Mouse (Mus musculus) liver, embryonic 11.5 days (tissue): ENCODE results near the gene Fam114a1. TPM values are rescaled to one million over a fixed set of nuclear protein-coding genes. Genes with fewer than 3 reads are reported as not detected.

Experiments
- ATAC-seq: fragments of 200-750 bp; cut with Nextera tagmentation; replicated peaks from 2 replicates; pipeline ENCODE4 v1.8.0; 2017; ENCODE audit warnings: moderate number of reproducible peaks, mild to moderate bottlenecking, moderate TSS enrichment, moderate library complexity; ENCODE audit not compliant: low FRiP score
- DNase-seq: peaks from one replicate; pipeline ENCODE4 v3.0.0-alpha.2; 2017; ENCODE audit warnings: low spot score
- H3K27ac ChIP-seq: fragments of 300-500 bp; sonication (generic); 2 replicates; pipeline ENCODE4 v1.5.1; 2014; ENCODE audit warnings: mild to moderate bottlenecking, low read depth, low read length, control low read depth
- H3K27me3 ChIP-seq: fragments of 300-500 bp; sonication (generic); replicated peaks from 2 replicates; pipeline ENCODE4 v1.6.1; 2014; ENCODE audit warnings: low read length, mixed read lengths; ENCODE audit not compliant: control insufficient read depth, insufficient read depth
- H3K36me3 ChIP-seq: fragments of 300-500 bp; sonication (generic); 2 replicates; pipeline ENCODE4 v1.6.1; 2014; ENCODE audit warnings: mild to moderate bottlenecking, low read length, moderate library complexity, mixed read lengths; ENCODE audit not compliant: control insufficient read depth, insufficient read depth
- H3K4me1 ChIP-seq: fragments of 300-500 bp; sonication (generic); replicated peaks from 2 replicates; pipeline ENCODE4 v1.6.1; 2014; ENCODE audit warnings: low read length, mixed read lengths; ENCODE audit not compliant: control insufficient read depth, insufficient read depth
- H3K4me2 ChIP-seq: fragments of 300-500 bp; sonication (generic); 2 replicates; pipeline ENCODE4 v1.6.1; 2014; ENCODE audit warnings: mild to moderate bottlenecking, control low read depth, moderate library complexity
- H3K4me3 ChIP-seq: fragments of 300-500 bp; sonication (generic); 2 replicates; pipeline ENCODE4 v1.5.1; 2014; ENCODE audit warnings: low read depth, low read length, control low read depth
- H3K9ac ChIP-seq: fragments of 300-500 bp; sonication (generic); 2 replicates; pipeline ENCODE4 v1.6.1; 2014; ENCODE audit warnings: low read depth, low read length, control low read depth
- H3K9me3 ChIP-seq: fragments of 300-500 bp; sonication (generic); 2 replicates; pipeline ENCODE4 v1.6.1; 2016; ENCODE audit warnings: low read length, inconsistent platforms, mixed read lengths; ENCODE audit not compliant: control insufficient read depth
- WGBS: fragments of 180-500 bp; shearing (Covaris S2); extraction: QIAGEN DNeasy Blood & Tissue Kit; methylation state at CpG from one replicate; pipeline ENCODE4 v1.1.7; 2014; 5-methylcytosine and 5-hydroxymethylcytosine counted together
- polyA plus RNA-seq: library from polyadenylated mRNA; unstranded; fragments of >200 nt; fragmentation: Nextera tagmentation; extraction: Ambion mirVana; gene quantifications from 2 replicates; pipeline ENCODE4 v1.2.1, GENCODE M21; 2014

Fam114a1 gene
- polyA plus RNA-seq, 1 experiment from 2014 or later: 21.1 TPM

DNA sequence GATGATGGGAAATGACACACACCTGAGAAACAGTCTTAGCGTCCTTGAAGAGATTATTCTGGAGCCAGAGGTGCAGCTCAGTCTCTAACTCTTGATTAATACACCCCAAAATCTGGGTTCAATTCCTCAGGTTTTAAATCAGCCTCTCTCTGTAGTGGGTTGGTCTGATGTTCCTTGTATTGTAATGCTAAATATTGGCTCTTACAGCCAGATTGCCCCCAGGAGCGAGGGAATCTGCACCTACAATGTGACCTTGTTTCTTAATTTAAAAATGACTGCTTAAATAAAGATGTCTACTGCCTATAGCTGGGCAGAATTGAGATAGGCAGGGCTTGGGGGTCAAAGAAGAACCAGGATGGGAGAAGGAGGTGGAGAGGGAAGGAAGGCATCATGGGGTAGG is 89.9 kb downstream of the Fam114a1 start:
- no peaks in the 10 kb centered on the region for H3K9me3 ChIP-seq
- H3K4me2 ChIP-seq: no peak overlapping the region
- DNase-seq: no peak
- H3K27ac ChIP-seq: no peak overlapping the region
- no peaks in the 10 kb centered on the region for H3K36me3 ChIP-seq
- no peak for ATAC-seq
- 64% methylated on average over 2 of the region's 2 CpGs for WGBS
- H3K9ac ChIP-seq: no peak overlapping the region
- no peak overlapping the region for H3K4me3 ChIP-seq
- H3K27me3 ChIP-seq: no peaks in the 10 kb centered on the region
- H3K4me1 ChIP-seq: no peaks in the 10 kb centered on the region

DNA sequence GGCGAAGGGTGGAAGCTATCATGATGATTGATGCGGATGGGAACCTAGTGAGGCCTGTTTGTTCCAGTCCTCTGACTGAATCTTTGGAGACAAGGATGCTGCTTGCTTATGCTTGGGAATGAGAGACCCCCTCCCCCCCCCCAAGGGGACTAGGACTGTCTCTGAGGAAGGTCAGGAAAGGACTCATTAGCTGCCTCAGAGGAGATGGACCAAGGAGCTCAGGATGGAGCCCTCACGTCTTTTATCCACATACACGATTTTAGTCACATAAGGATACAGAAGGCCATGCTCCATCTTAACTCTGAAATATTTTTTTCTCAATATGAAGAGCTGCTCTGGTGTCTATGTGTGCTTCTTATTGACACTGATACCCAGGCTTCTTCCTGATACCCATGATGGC is 92.4 kb downstream of the Fam114a1 start:
- no peak overlapping the region for H3K4me2 ChIP-seq
- no peak overlapping the region for H3K9ac ChIP-seq
- 87% methylated on average over 4 of the region's 4 CpGs for WGBS
- no peak overlapping the region for H3K27ac ChIP-seq
- H3K36me3 ChIP-seq: no peaks in the 10 kb centered on the region
- DNase-seq (no peak), ATAC-seq (no peak)
- no peaks in the 10 kb centered on the region for H3K4me1 ChIP-seq
- H3K9me3 ChIP-seq: no peaks in the 10 kb centered on the region
- H3K27me3 ChIP-seq: no peaks in the 10 kb centered on the region
- H3K4me3 ChIP-seq: no peak overlapping the region

DNA sequence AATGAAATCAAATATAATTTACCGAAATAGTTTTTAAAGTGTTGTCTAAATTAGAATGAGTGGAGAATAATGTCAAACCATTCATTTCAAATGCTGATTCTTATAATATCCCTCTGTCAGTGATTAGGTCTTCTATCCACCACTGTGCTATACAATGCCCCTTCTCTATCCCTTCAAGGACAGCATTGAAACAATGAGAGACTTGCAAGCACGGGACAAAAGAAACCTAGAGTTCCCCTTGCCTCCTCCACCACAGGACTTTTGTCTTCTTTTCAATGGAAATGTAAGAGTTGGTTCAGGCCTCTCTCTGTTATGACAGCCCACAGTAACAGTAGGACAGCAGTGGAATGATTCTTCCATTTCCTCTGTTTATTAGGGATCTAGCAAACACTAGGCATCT is 93.4 kb downstream of the Fam114a1 start:
- no peaks in the 10 kb centered on the region for H3K9me3 ChIP-seq
- H3K4me3 ChIP-seq: no peak overlapping the region
- no peaks in the 10 kb centered on the region for H3K27me3 ChIP-seq
- H3K36me3 ChIP-seq: no peaks in the 10 kb centered on the region
- WGBS: 84% methylated on average over 2 of the region's 2 CpGs
- no peak for DNase-seq
- H3K9ac ChIP-seq: no peak overlapping the region
- no peak for ATAC-seq
- no peak overlapping the region for H3K4me2 ChIP-seq
- no peak overlapping the region for H3K27ac ChIP-seq
- H3K4me1 ChIP-seq: no peaks in the 10 kb centered on the region

DNA sequence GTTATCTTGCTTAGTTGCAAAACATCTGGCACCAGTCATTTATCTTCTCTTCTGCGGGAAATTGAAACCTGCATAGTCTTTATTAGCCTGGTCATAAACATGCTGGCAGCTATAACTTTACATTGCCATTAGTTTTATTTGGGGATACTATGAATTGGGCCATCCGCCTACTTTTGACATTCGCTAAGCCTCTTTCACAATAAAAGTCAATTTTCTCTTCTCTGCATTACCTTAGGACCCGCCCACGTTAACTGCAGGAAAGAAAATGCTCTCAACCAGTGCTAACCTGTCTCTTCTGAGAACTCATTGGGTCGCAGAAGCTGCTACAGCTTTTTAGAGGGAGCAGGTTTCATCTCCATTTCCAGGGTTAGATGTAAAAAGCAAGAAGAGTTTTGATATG is 98.3 kb downstream of the Fam114a1 start:
- Histone ChIP-seq H3K4me3 (no peak overlapping the region), H3K27ac (no peak overlapping the region), H3K36me3 (no peaks in the 10 kb centered on the region), H3K27me3 (no peaks in the 10 kb centered on the region), H3K9me3 (no peaks in the 10 kb centered on the region), H3K9ac (no peak overlapping the region), H3K4me2 (no peak overlapping the region), H3K4me1 (no peaks in the 10 kb centered on the region)
- DNase-seq (no peak), ATAC-seq (no peak)
- WGBS: 86% methylated on average over 6 of the region's 6 CpGs

DNA sequence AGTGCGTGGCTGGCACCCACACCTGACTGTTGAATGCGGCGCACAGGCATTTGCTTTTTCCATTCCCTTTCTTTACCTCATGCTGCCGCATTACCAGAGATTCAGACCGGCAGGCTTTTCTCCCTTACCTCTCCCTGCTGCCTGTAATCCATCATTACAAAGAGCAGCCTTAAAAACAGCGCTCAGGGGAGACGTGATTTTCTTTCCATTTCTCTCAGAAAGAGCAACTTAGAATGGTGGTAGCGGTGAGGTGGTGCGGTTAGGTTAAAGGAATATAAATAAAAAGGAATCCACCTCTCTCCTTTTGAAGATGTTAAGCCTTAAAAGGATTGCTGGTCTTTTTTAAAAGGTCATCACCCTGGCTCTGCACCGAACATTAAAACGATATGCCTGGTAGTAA is 100.0 kb downstream of the Fam114a1 start:
- no peak overlapping the region for H3K4me2 ChIP-seq
- no peak overlapping the region for H3K4me3 ChIP-seq
- WGBS: 71% methylated on average over 11 of the region's 11 CpGs
- no peak overlapping the region for H3K27ac ChIP-seq
- DNase-seq (no peak), ATAC-seq (no peak)
- H3K27me3 ChIP-seq: no peaks in the 10 kb centered on the region
- H3K36me3 ChIP-seq: no peaks in the 10 kb centered on the region
- no peaks in the 10 kb centered on the region for H3K4me1 ChIP-seq
- H3K9ac ChIP-seq: no peak overlapping the region
- no peaks in the 10 kb centered on the region for H3K9me3 ChIP-seq

DNA sequence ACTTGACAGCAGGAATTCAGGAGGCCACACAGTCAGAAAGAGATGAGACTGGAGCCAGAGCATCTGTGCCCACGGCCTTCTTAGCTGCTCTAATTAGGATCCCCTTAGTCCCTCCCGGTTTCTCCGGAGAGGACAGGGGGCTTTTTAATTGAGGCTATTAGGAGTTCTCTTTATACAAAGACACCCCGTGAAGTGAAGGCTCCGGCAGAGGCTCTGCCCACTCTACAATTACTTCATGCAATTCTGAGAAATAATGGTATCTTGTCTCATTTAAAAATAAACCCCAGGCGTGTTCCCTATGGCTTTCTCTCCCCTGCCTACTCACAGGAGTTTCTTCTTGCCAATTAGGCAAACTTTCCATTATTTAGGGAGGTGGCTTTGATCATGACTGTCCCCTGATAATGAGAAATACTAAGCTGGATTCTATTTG is 101.8 kb downstream of the Fam114a1 start:
- H3K4me3 ChIP-seq: no peak overlapping the region
- H3K9me3 ChIP-seq: no peaks in the 10 kb centered on the region
- no peaks in the 10 kb centered on the region for H3K27me3 ChIP-seq
- WGBS: 67% methylated on average over 6 of the region's 6 CpGs
- ATAC-seq: no peak
- H3K27ac ChIP-seq: no peak overlapping the region
- no peak overlapping the region for H3K4me2 ChIP-seq
- no peaks in the 10 kb centered on the region for H3K36me3 ChIP-seq
- no peak overlapping the region for H3K9ac ChIP-seq
- DNase-seq: no peak
- no peaks in the 10 kb centered on the region for H3K4me1 ChIP-seq

DNA sequence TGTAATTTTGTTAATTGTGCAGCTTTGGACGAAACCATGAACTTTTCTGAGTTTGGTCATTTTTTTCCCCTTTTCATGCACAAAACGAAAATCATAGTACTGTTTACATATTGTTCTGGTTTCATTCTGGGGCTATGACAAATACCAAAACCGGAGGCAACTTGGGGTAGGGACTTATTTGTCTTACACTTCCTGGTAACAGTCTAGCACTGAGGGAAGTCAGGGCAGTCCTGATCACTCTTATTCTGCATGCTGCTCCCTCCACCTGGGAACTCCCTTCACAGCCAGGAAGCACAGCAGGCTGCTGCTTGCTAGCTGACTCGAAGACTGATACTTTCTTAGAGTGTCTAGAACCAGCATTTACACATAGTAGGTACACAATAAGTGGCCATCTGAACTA is 103.4 kb downstream of the Fam114a1 start:
- H3K4me3 ChIP-seq: no peak overlapping the region
- no peaks in the 10 kb centered on the region for H3K9me3 ChIP-seq
- no peaks in the 10 kb centered on the region for H3K4me1 ChIP-seq
- H3K27ac ChIP-seq: no peak overlapping the region
- ATAC-seq: no peak
- no peak for DNase-seq
- H3K27me3 ChIP-seq: no peaks in the 10 kb centered on the region
- no peak overlapping the region for H3K9ac ChIP-seq
- H3K36me3 ChIP-seq: no peaks in the 10 kb centered on the region
- no peak overlapping the region for H3K4me2 ChIP-seq
- 67% methylated on average over 4 of the region's 4 CpGs for WGBS

DNA sequence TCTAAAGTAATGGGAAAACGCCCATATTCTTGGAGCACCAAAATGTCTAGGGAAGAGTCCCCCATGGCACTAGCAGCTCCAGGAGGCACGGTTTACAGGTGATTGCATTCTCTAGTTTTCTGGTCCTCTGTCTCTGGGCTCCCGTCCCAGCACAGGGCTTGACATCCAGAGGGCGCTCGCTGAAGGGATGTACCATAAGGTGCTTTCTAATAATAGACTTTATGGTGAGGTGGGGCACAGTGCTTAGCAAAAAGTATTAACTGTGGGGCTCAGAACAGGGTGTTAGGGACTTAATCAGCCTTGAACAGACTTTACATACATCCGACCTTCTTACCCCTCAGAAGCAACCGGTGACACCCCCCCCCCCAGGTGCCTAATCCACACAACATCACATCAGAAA is 104.8 kb downstream of the Fam114a1 start:
- ATAC-seq (no peak), DNase-seq (no peak)
- Histone ChIP-seq H3K9ac (no peak overlapping the region), H3K27ac (no peak overlapping the region), H3K27me3 (no peaks in the 10 kb centered on the region), H3K36me3 (no peaks in the 10 kb centered on the region), H3K4me3 (no peak overlapping the region), H3K4me2 (no peak overlapping the region), H3K9me3 (no peaks in the 10 kb centered on the region), H3K4me1 (no peaks in the 10 kb centered on the region)
- WGBS: 58% methylated on average over 7 of the region's 7 CpGs

DNA sequence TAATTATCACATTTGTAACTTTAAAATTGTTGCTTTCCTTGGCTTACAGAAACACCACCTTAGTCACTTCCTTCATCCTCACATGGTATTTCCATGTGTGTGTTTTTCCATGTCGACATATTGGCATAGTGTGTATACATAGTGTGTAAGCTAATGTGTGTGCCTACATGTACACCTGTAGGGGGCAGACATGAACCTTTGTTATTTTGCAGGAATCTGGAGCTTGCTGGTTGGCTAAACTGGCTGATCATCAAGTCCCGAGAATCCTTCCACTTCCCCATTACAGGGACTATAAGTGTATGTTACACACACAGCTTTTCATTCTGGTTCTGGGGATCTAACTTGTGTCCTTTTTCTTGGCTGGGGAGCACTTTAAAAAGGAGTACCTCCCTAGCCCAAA is 106.2 kb downstream of the Fam114a1 start:
- H3K27ac ChIP-seq: no peak overlapping the region
- H3K27me3 ChIP-seq: no peaks in the 10 kb centered on the region
- WGBS: 77% methylated on average over 2 of the region's 2 CpGs
- H3K36me3 ChIP-seq: no peaks in the 10 kb centered on the region
- H3K4me1 ChIP-seq: no peaks in the 10 kb centered on the region
- no peak for ATAC-seq
- no peak overlapping the region for H3K9ac ChIP-seq
- no peaks in the 10 kb centered on the region for H3K9me3 ChIP-seq
- H3K4me3 ChIP-seq: no peak overlapping the region
- DNase-seq: no peak
- H3K4me2 ChIP-seq: no peak overlapping the region
